Mouse (Mus musculus): ENCODE results near the gene Ttll7. TPM values are rescaled to one million over a fixed set of nuclear protein-coding genes. Genes with fewer than 3 reads are reported as not detected.

Gene Ttll7
- polyA plus RNA-seq, 1 experiment from 2014 or later, result 1.7 TPM

DNA sequence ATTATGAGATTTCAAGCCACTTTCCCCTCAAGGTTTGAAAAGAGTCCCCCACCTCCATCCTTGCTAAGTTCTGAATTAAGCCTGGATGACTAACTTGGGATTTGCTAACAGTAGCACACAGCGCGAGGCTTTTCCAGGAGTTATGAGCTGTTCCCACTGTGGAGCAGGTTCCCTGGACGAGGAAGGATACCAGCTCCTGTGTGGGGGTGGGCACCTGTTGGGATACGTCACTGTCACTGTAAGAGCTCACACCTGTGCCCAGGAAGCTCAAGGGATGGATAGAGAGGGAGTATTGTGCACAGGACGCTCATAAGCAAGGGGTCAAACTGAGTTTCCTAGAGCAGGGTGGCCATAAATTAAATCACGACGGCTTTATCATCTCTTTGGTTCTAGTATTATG is 115.1 kb downstream of the Ttll7 start:
- Histone ChIP-seq H3K9me3 (replicated peaks; ENCODE audit: low read length) (no peaks in the 10 kb centered on the region), H3K4me1 (replicated peaks; ENCODE audit: insufficient read depth, low read length) (no peaks in the 10 kb centered on the region), H3K36me3 (ENCODE audit: insufficient read depth, low read length) (no peaks in the 10 kb centered on the region), H3K9ac (ENCODE audit: low read depth, low read length) (no peak overlapping the region), H3K4me3 (replicated peaks; ENCODE audit: low read depth, low read length) (no peak overlapping the region), H3K27me3 (ENCODE audit: insufficient read depth, low read length) (no peaks in the 10 kb centered on the region), H3K4me2 (ENCODE audit: low read length) (no peak overlapping the region), H3K27ac (no peak overlapping the region)
- no peak for ATAC-seq (replicated peaks; ENCODE audit: low FRiP score, low read depth)
- DNase-seq (ENCODE audit: low spot score), result no peak
- TF ChIP-seq CTCF (IDR thresholded peaks at IDR 0.05; ENCODE audit: low read depth), result no peak
- 56% methylated on average over 7 of the region's 7 CpGs for WGBS

DNA sequence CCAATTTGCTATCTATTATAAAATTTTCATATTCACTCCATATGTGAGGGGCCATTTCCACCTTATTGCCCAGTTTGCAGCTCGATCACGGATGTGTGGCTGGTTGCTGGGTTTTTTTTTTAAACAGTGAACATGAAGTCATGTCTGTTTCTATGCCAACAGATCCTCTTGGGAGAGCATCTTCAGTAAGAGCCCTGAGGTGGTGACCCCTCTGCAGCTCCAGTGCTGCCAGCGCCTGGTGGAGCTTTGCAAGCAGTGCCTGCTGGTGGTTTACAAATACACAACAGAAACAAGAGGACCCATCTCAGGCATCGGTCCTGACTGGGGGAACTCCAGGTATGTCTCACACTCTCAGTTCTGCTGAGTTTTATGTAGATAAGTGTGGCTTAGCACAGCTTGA is 115.7 kb downstream of the Ttll7 start:
- 76% methylated on average over 4 of the region's 4 CpGs for WGBS
- no peak for TF ChIP-seq CTCF (IDR thresholded peaks at IDR 0.05; ENCODE audit: low read depth)

DNA sequence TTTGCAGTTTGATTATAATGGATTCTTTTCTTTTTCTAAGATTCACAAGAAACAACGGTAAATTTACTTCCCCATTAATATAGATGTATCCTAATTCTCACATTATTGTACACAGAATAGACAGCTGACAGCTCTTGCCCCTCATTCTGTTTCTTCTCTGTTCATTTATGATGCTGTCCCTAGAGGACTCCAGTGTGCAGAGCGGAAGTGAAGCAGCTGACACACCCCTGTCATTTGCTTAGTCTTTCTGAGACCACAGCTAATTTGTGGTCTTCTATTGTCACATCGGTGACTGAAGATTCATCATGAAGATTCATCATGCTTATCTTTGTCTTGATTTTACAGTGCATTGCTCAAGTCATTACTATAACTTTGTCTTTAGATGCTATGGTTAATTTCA is 126.1 kb downstream of the Ttll7 start:
- ATAC-seq (replicated peaks; ENCODE audit: low FRiP score, low read depth) (no peak), DNase-seq (ENCODE audit: low spot score) (no peak)
- Histone ChIP-seq H3K9ac (ENCODE audit: low read depth, low read length) (no peak overlapping the region), H3K4me1 (replicated peaks; ENCODE audit: insufficient read depth, low read length) (no peaks in the 10 kb centered on the region), H3K4me2 (ENCODE audit: low read length) (no peak overlapping the region), H3K27ac (no peak overlapping the region), H3K27me3 (ENCODE audit: insufficient read depth, low read length) (no peaks in the 10 kb centered on the region), H3K36me3 (ENCODE audit: insufficient read depth, low read length) (no peaks in the 10 kb centered on the region), H3K4me3 (replicated peaks; ENCODE audit: low read depth, low read length) (no peak overlapping the region), H3K9me3 (replicated peaks; ENCODE audit: low read length) (no peaks in the 10 kb centered on the region)
- WGBS, result 81% methylated on average over 3 of the region's 3 CpGs
- no peak for TF ChIP-seq CTCF (IDR thresholded peaks at IDR 0.05; ENCODE audit: low read depth)

More for the DNA sequence above, 115.7 kb downstream of the Ttll7 start:
- H3K4me1 ChIP-seq (replicated peaks; ENCODE audit: insufficient read depth, low read length), result no peaks in the 10 kb centered on the region
- H3K27ac ChIP-seq, result no peak overlapping the region
- H3K36me3 ChIP-seq (ENCODE audit: insufficient read depth, low read length), result no peaks in the 10 kb centered on the region
- no peak overlapping the region for H3K4me3 ChIP-seq (replicated peaks; ENCODE audit: low read depth, low read length)
- DNase-seq (ENCODE audit: low spot score), result no peak
- H3K9me3 ChIP-seq (replicated peaks; ENCODE audit: low read length), result no peaks in the 10 kb centered on the region
- H3K9ac ChIP-seq (ENCODE audit: low read depth, low read length), result no peak overlapping the region
- H3K4me2 ChIP-seq (ENCODE audit: low read length), result no peak overlapping the region
- no peaks in the 10 kb centered on the region for H3K27me3 ChIP-seq (ENCODE audit: insufficient read depth, low read length)
- ATAC-seq (replicated peaks; ENCODE audit: low FRiP score, low read depth), result no peak

DNA sequence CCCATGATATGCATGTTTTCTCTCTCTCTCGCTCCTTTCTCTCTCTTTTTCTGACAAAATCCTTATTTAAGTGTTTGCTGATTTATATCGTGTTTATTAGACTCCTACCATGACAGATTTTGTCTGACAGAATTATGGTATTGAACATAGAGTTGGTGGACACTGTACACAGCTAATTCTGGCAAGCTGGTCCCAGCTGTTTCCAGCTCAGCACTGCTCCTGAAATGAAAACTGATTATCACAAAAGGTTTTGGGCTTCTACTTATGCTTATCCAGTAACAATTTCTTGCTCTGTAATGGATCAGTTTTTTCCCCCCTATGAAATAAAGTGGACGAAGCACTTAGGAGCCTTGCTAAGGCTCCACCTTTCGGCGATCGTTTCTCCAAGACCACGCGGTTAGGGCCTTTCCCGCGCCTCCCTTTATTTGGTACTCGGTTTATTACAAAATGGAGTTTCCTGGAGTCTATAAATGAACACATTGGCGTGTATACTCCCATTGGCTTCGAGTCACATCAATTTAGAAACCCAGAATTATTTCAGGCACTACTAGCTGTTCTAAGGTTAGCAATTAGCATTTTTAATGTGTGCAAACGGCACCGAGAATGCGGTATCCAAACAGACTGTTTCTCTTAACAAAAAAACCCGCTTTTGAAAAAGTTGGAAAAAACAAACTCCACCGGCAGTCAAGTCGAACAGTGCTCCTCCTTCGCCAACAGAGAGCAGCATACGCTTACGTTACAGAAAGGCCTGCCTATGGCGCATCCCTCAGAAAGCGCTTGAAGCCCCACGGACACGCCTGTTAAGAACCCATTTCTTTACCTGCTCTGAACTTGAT is 141.9 kb downstream of the Ttll7 start:
- peak; percentile 66 for ATAC-seq (replicated peaks; ENCODE audit: low FRiP score, low read depth)

DNA sequence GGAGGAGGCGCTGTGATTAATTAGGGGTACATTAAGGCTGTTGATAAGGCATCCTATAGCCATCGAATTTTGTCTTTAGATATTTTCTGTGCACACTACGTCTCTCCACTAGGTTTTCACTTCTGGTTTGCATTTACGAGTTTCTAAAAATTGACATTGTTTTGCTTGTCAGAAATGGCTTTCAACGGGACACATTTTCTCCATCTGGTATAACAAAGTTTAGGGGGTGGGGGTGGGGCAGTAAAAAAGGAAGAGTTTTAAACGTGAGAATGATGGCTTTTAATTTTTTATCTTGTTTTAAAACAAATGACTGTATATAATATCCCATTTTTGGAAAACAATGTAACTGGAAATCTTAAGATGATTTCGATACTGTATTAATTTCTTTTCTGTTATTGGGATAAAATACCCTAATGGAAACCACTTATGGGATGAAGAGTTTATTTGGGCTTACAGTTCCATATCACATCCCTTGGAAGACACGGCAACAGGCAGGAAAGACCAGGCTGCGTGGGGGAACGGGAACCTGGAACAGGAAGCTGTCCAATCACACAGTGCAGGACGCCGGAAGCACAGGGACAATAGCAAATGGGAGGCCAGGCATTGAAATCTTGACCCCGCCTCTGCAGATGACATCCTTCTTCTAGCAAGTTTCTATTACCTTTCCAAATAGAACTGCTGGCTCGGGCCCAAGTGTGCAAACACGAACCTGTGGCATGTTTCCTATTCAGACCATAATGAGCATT is 142.7 kb downstream of the Ttll7 start:
- Histone ChIP-seq H3K27me3 (ENCODE audit: insufficient read depth, low read length) (no peaks in the 10 kb centered on the region), H3K36me3 (ENCODE audit: insufficient read depth, low read length) (no peaks in the 10 kb centered on the region), H3K4me1 (replicated peaks; ENCODE audit: insufficient read depth, low read length) (no peaks in the 10 kb centered on the region), H3K9me3 (replicated peaks; ENCODE audit: low read length) (no peaks in the 10 kb centered on the region), H3K4me2 (ENCODE audit: low read length) (peak overlapping the region; percentile 46), H3K9ac (ENCODE audit: low read depth, low read length) (no peak overlapping the region), H3K4me3 (replicated peaks; ENCODE audit: low read depth, low read length) (no peak overlapping the region), H3K27ac (no peak overlapping the region)
- DNase-seq (ENCODE audit: low spot score), result no peak
- TF ChIP-seq CTCF (IDR thresholded peaks at IDR 0.05; ENCODE audit: low read depth), result no peak; the same call in 1 of the 2 replicates
- no peak for ATAC-seq (replicated peaks; ENCODE audit: low FRiP score, low read depth)
- 58% methylated on average over 15 of the region's 15 CpGs for whole genome bisulfite sequencing

More for the DNA sequence above, 141.9 kb downstream of the Ttll7 start:
- 23% methylated on average over 26 of the region's 26 CpGs for WGBS
- Histone ChIP-seq H3K9me3 (replicated peaks; ENCODE audit: low read length) (no peaks in the 10 kb centered on the region), H3K27me3 (ENCODE audit: insufficient read depth, low read length) (no peaks in the 10 kb centered on the region), H3K27ac (0 out of 2 replicates have a peak overlapping the region, but pooled peaks have one; percentile 42), H3K36me3 (ENCODE audit: insufficient read depth, low read length) (no peaks in the 10 kb centered on the region), H3K9ac (ENCODE audit: low read depth, low read length) (no peak overlapping the region), H3K4me1 (replicated peaks; ENCODE audit: insufficient read depth, low read length) (no peaks in the 10 kb centered on the region), H3K4me2 (ENCODE audit: low read length) (peak overlapping the region; percentile 46), H3K4me3 (replicated peaks; ENCODE audit: low read depth, low read length) (no peak overlapping the region; the same call in 1 of the 2 replicates)
- peak; percentile 88 for DNase-seq (ENCODE audit: low spot score)
- TF ChIP-seq CTCF (IDR thresholded peaks at IDR 0.05; ENCODE audit: low read depth), result peak; percentile 82

DNA sequence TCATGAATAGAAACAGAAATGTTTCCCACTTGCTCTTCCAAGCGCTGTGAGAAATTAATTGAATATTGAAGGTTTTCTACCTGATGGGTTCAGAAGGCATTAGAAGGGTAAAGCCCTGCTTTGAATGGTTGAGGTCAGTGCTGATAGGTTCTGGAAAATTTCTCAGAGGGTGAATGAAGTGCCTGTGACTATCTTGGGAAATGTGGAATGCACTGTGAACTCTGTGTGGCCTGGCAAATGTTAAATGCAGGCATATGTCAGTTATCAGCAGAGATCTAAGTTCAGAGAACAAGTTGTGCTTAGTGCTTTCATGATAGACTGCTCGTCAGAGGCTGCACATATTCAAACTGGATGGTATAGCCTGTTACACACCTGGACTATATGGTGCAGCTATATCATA is 147.0 kb downstream of the Ttll7 start:
- WGBS, result 75% methylated on average over 2 of the region's 2 CpGs

More for the DNA sequence above, 147.0 kb downstream of the Ttll7 start:
- Histone ChIP-seq H3K4me3 (replicated peaks; ENCODE audit: low read depth, low read length) (no peak overlapping the region), H3K27me3 (ENCODE audit: insufficient read depth, low read length) (no peaks in the 10 kb centered on the region), H3K27ac (no peak overlapping the region), H3K9me3 (replicated peaks; ENCODE audit: low read length) (no peaks in the 10 kb centered on the region), H3K36me3 (ENCODE audit: insufficient read depth, low read length) (no peaks in the 10 kb centered on the region), H3K4me2 (ENCODE audit: low read length) (no peak overlapping the region), H3K4me1 (replicated peaks; ENCODE audit: insufficient read depth, low read length) (no peaks in the 10 kb centered on the region), H3K9ac (ENCODE audit: low read depth, low read length) (no peak overlapping the region)
- DNase-seq (ENCODE audit: low spot score) (no peak), ATAC-seq (replicated peaks; ENCODE audit: low FRiP score, low read depth) (no peak)
- TF ChIP-seq CTCF (IDR thresholded peaks at IDR 0.05; ENCODE audit: low read depth), result no peak
